Mouse (Mus musculus): ENCODE measurements around the gene Fam122c. TPM values are rescaled to one million over a fixed set of nuclear protein-coding genes. Genes with fewer than 3 reads are reported as not detected.
"Not testable (repeated sequence)": the region's sequence is repeated elsewhere in the genome, so short reads cannot be mapped to it uniquely, and the experiment has no call there.

Fam122c gene
- polyA plus RNA-seq, 1 experiment from 2014 or later: not detected

- H3K9ac ChIP-seq (ENCODE audit: low read length): peak overlapping the region; percentile 70
- H3K4me2 ChIP-seq (ENCODE audit: low read depth): peak overlapping the region; percentile 65
- no peaks in the 10 kb centered on the region for H3K36me3 ChIP-seq (ENCODE audit: control insufficient read depth, insufficient read depth, low read length)
- DNase-seq (ENCODE audit: low spot score): peak; percentile 76
- no peaks in the 10 kb centered on the region for H3K4me1 ChIP-seq (ENCODE audit: control insufficient read depth, insufficient read depth, low read length)
- WGBS: 14% methylated on average over 10 of the region's 10 CpGs
- peak overlapping the region; percentile 54 for H3K4me3 ChIP-seq (ENCODE audit: low read depth, low read length)
- H3K9me3 ChIP-seq (ENCODE audit: control insufficient read depth, low read length): no peaks in the 10 kb centered on the region
- no peaks in the 10 kb centered on the region for H3K27me3 ChIP-seq (ENCODE audit: control insufficient read depth, insufficient read depth, low read length)
- peak overlapping the region; percentile 81; the same call in 1 of the 2 replicates for H3K27ac ChIP-seq (ENCODE audit: low read depth, low read length)
- ATAC-seq (ENCODE audit: insufficient read depth, low FRiP score, low TSS enrichment): peak; percentile 86
Measured at GRCm38 (mm10) chrX:53268856-53269255, 4.4 kb upstream of the Fam122c start.

- Histone ChIP-seq H3K9ac (ENCODE audit: low read length) (peak within 1 kb of the TSS; percentile 70), H3K27ac (ENCODE audit: low read depth, low read length) (peak within 1 kb of the TSS; percentile 81; the same call in 1 of the 2 replicates), H3K4me3 (ENCODE audit: low read depth, low read length) (peak within 1 kb of the TSS; percentile 54), H3K4me1 (ENCODE audit: control insufficient read depth, insufficient read depth, low read length) (no peaks in the 10 kb centered on the region), H3K27me3 (ENCODE audit: control insufficient read depth, insufficient read depth, low read length) (no peaks in the 10 kb centered on the region), H3K36me3 (ENCODE audit: control insufficient read depth, insufficient read depth, low read length) (no peaks in the 10 kb centered on the region), H3K9me3 (ENCODE audit: control insufficient read depth, low read length) (no peaks in the 10 kb centered on the region), H3K4me2 (ENCODE audit: low read depth) (peak within 1 kb of the TSS; percentile 65)
- ATAC-seq (ENCODE audit: insufficient read depth, low FRiP score, low TSS enrichment) (peak; percentile 82), DNase-seq (ENCODE audit: low spot score) (peak; percentile 93)
- 14% methylated on average over 39 of the region's 40 CpGs for WGBS
Measured at GRCm38 (mm10) chrX:53269289-53270062, 3.7 kb upstream of the Fam122c start, which contains the start of gene Fam122b. TSS of gene Fam122b (minus strand) at chrX:53269805.

- Histone ChIP-seq H3K36me3 (ENCODE audit: control insufficient read depth, insufficient read depth, low read length) (no peaks in the 10 kb centered on the region), H3K9me3 (ENCODE audit: control insufficient read depth, low read length) (no peaks in the 10 kb centered on the region), H3K9ac (ENCODE audit: low read length) (no peak overlapping the region), H3K4me1 (ENCODE audit: control insufficient read depth, insufficient read depth, low read length) (no peaks in the 10 kb centered on the region), H3K27me3 (ENCODE audit: control insufficient read depth, insufficient read depth, low read length) (no peaks in the 10 kb centered on the region), H3K27ac (ENCODE audit: low read depth, low read length) (no peak overlapping the region), H3K4me3 (ENCODE audit: low read depth, low read length) (peak overlapping the region; percentile 54), H3K4me2 (ENCODE audit: low read depth) (peak overlapping the region; percentile 13)
- ATAC-seq (ENCODE audit: insufficient read depth, low FRiP score, low TSS enrichment) (0 out of 2 replicates have a peak, but pooled peaks have one; percentile 38), DNase-seq (ENCODE audit: low spot score) (no peak)
- 23% methylated on average over 10 of the region's 10 CpGs for WGBS
Measured at GRCm38 (mm10) chrX:53270063-53270432, 3.2 kb upstream of the Fam122c start.

DNA sequence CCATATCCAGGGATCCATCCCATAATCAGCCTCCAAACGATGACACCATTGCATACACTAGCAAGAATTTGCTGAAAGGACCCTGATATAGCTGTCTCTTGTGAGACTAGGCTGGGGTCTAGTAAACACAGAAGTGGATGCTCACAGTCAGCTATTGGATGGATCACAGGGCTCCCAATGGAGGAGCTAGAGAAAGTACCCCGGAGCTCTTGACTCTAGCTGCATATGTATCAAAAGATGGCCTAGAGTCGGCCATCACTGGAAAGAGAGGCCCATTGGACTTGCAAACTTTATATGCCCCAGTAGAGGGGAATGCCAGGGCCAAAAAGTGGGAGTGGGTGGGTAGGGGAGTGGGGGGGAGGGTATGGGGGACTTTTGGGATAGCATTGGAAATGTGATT is 1.6 kb upstream of the Fam122c start:
- not testable (repeated sequence) for H3K36me3 ChIP-seq (ENCODE audit: control insufficient read depth, insufficient read depth, low read length); H3K4me3 ChIP-seq (ENCODE audit: low read depth, low read length); H3K9me3 ChIP-seq (ENCODE audit: control insufficient read depth, low read length); DNase-seq (ENCODE audit: low spot score); H3K9ac ChIP-seq (ENCODE audit: low read length); ATAC-seq (ENCODE audit: insufficient read depth, low FRiP score, low TSS enrichment); H3K27me3 ChIP-seq (ENCODE audit: control insufficient read depth, insufficient read depth, low read length); H3K4me2 ChIP-seq (ENCODE audit: low read depth); H3K4me1 ChIP-seq (ENCODE audit: control insufficient read depth, insufficient read depth, low read length); H3K27ac ChIP-seq (ENCODE audit: low read depth, low read length)
- WGBS: 77% methylated on average over 3 of the region's 3 CpGs

GRCm38 (mm10) chrX:53287924-53288323 is 14.7 kb downstream of the Fam122c start:
- Histone ChIP-seq H3K27ac (ENCODE audit: low read depth, low read length) (no peak overlapping the region), H3K4me1 (ENCODE audit: control insufficient read depth, insufficient read depth, low read length) (no peaks in the 10 kb centered on the region), H3K36me3 (ENCODE audit: control insufficient read depth, insufficient read depth, low read length) (no peaks in the 10 kb centered on the region), H3K27me3 (ENCODE audit: control insufficient read depth, insufficient read depth, low read length) (no peaks in the 10 kb centered on the region), H3K9ac (ENCODE audit: low read length) (no peak overlapping the region), H3K4me3 (ENCODE audit: low read depth, low read length) (no peak overlapping the region), H3K4me2 (ENCODE audit: low read depth) (no peak overlapping the region), H3K9me3 (ENCODE audit: control insufficient read depth, low read length) (no peaks in the 10 kb centered on the region)
- ATAC-seq (ENCODE audit: insufficient read depth, low FRiP score, low TSS enrichment) (no peak), DNase-seq (ENCODE audit: low spot score) (no peak)
- 88% methylated on average over 5 of the region's 5 CpGs for WGBS

- Histone ChIP-seq H3K36me3 (ENCODE audit: control insufficient read depth, insufficient read depth, low read length) (no peaks in the 10 kb centered on the region), H3K9me3 (ENCODE audit: control insufficient read depth, low read length) (no peaks in the 10 kb centered on the region), H3K27me3 (ENCODE audit: control insufficient read depth, insufficient read depth, low read length) (no peaks in the 10 kb centered on the region), H3K9ac (ENCODE audit: low read length) (no peak overlapping the region), H3K4me2 (ENCODE audit: low read depth) (no peak overlapping the region), H3K4me1 (ENCODE audit: control insufficient read depth, insufficient read depth, low read length) (no peaks in the 10 kb centered on the region), H3K27ac (ENCODE audit: low read depth, low read length) (no peak overlapping the region), H3K4me3 (ENCODE audit: low read depth, low read length) (no peak overlapping the region)
- no peak for DNase-seq (ENCODE audit: low spot score)
- WGBS: 71% methylated on average over 2 of the region's 2 CpGs
- ATAC-seq (ENCODE audit: insufficient read depth, low FRiP score, low TSS enrichment): no peak
Measured at GRCm38 (mm10) chrX:53320564-53320963, 47.3 kb downstream of the Fam122c start.

GRCm38 (mm10) chrX:53321111-53321510 is 47.9 kb downstream of the Fam122c start:
- Histone ChIP-seq H3K9me3 (ENCODE audit: control insufficient read depth, low read length) (no peaks in the 10 kb centered on the region), H3K4me1 (ENCODE audit: control insufficient read depth, insufficient read depth, low read length) (no peaks in the 10 kb centered on the region), H3K4me2 (ENCODE audit: low read depth) (no peak overlapping the region), H3K27me3 (ENCODE audit: control insufficient read depth, insufficient read depth, low read length) (no peaks in the 10 kb centered on the region), H3K4me3 (ENCODE audit: low read depth, low read length) (no peak overlapping the region), H3K9ac (ENCODE audit: low read length) (no peak overlapping the region), H3K27ac (ENCODE audit: low read depth, low read length) (no peak overlapping the region), H3K36me3 (ENCODE audit: control insufficient read depth, insufficient read depth, low read length) (no peaks in the 10 kb centered on the region)
- DNase-seq (ENCODE audit: low spot score) (no peak), ATAC-seq (ENCODE audit: insufficient read depth, low FRiP score, low TSS enrichment) (no peak)
- WGBS: 92% methylated on average over 4 of the region's 4 CpGs

GRCm38 (mm10) chrX:53330396-53330795 is 57.2 kb downstream of the Fam122c start:
- WGBS: 90% methylated on average over 4 of the region's 4 CpGs
- DNase-seq (ENCODE audit: low spot score): no peak

GRCm38 (mm10) chrX:53337355-53337754 is 64.1 kb downstream of the Fam122c start:
- no peak overlapping the region for H3K27ac ChIP-seq (ENCODE audit: low read depth, low read length)
- H3K4me3 ChIP-seq (ENCODE audit: low read depth, low read length): no peak overlapping the region
- no peaks in the 10 kb centered on the region for H3K4me1 ChIP-seq (ENCODE audit: control insufficient read depth, insufficient read depth, low read length)
- no peaks in the 10 kb centered on the region for H3K9me3 ChIP-seq (ENCODE audit: control insufficient read depth, low read length)
- no peaks in the 10 kb centered on the region for H3K27me3 ChIP-seq (ENCODE audit: control insufficient read depth, insufficient read depth, low read length)
- H3K36me3 ChIP-seq (ENCODE audit: control insufficient read depth, insufficient read depth, low read length): no peaks in the 10 kb centered on the region
- no peak for DNase-seq (ENCODE audit: low spot score)
- H3K9ac ChIP-seq (ENCODE audit: low read length): no peak overlapping the region
- H3K4me2 ChIP-seq (ENCODE audit: low read depth): no peak overlapping the region
- ATAC-seq (ENCODE audit: insufficient read depth, low FRiP score, low TSS enrichment): no peak

More at GRCm38 (mm10) chrX:53330396-53330795, 57.2 kb downstream of the Fam122c start:
- Histone ChIP-seq H3K36me3 (ENCODE audit: control insufficient read depth, insufficient read depth, low read length) (no peaks in the 10 kb centered on the region), H3K27ac (ENCODE audit: low read depth, low read length) (no peak overlapping the region), H3K4me3 (ENCODE audit: low read depth, low read length) (no peak overlapping the region), H3K4me2 (ENCODE audit: low read depth) (no peak overlapping the region), H3K9me3 (ENCODE audit: control insufficient read depth, low read length) (no peaks in the 10 kb centered on the region), H3K4me1 (ENCODE audit: control insufficient read depth, insufficient read depth, low read length) (no peaks in the 10 kb centered on the region), H3K27me3 (ENCODE audit: control insufficient read depth, insufficient read depth, low read length) (no peaks in the 10 kb centered on the region), H3K9ac (ENCODE audit: low read length) (no peak overlapping the region)
- no peak for ATAC-seq (ENCODE audit: insufficient read depth, low FRiP score, low TSS enrichment)

Measured in neural tube, embryonic 11.5 days (tissue).